Mouse (Mus musculus) megakaryocyte-erythroid progenitor cell, adult 5 weeks (primary cell): Measurements from ENCODE around the gene Olfr761. TPM values are rescaled to one million over a fixed set of nuclear protein-coding genes. Genes with fewer than 3 reads are reported as not detected.

Experiments
- polyA plus RNA-seq: library from polyadenylated mRNA; stranded (reverse); fragments of >175 nt; gene quantifications from 2 replicates; pipeline ENCODE4 v1.2.3, GENCODE M21; 2012

Olfr761 gene
- not detected in 2 replicates for polyA plus RNA-seq

DNA sequence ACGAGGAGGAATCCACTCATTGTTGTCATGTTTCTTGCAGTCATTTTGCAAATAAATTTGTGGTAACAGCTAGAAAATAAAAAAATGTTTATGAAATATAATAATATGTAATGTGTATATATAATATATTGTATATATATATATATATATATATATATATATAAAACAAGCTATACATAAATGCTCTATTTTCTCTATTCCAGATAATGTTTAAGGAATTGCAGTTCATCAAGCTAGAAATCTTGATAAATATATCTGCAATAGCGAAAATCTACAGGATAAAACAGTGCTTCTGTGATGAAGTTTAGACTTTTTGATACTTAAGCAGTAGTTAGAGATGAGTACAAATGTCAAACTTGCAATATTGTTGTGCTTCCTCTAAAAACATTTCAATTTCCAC, at the start of gene Olfr761:
Olfr761 (minus strand) TSS at position 101 of the 400 bp plus-strand sequence.

DNA sequence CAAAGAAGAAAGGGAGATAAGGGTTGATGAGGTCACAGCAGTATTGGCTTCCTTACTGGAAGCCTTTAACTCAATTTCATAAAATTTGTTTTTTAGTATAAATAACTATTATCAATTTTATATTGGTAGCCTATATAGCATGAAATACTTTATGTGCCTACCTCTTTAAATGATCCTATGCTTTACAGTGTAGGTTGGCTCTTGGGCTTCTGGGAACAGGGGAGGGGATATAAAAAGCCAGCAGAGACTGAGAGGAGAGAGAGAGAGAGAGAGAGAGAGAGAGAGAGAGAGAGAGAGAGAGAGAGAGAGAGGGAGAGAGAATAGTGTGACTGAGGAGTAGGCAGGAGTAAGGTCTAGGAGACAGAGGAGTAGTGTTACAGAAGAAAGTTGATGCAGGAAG, 32.6 kb downstream of the Olfr761 start, which contains the start of gene Olfr128:
Olfr128 (plus strand) TSS at position 301 of the 400 bp plus-strand sequence.

Other genes starting within 250 kb of the Olfr761 start
- gene Olfr120, start 231.3 kb downstream of the Olfr761 start, polyA plus RNA-seq, result not detected in 2 replicates
- gene Olfr121, start 204.2 kb downstream of the Olfr761 start, polyA plus RNA-seq, result not detected in 2 replicates
- gene Olfr122, start 184.5 kb downstream of the Olfr761 start, polyA plus RNA-seq, result not detected in 2 replicates
- gene Olfr123, start 159.6 kb downstream of the Olfr761 start, polyA plus RNA-seq, result not detected in 2 replicates
- not detected in 2 replicates for gene Olfr124, start 153.2 kb downstream of the Olfr761 start, polyA plus RNA-seq
- not detected in 2 replicates for gene Olfr125, start 120.1 kb downstream of the Olfr761 start, polyA plus RNA-seq
- gene Olfr126, start 105.6 kb downstream of the Olfr761 start, polyA plus RNA-seq, result 0.04 TPM in 1 of 2 replicates, not detected in the other
- gene Olfr127, start 52.6 kb downstream of the Olfr761 start, polyA plus RNA-seq, result 0.01 TPM in 1 of 2 replicates, not detected in the other
- not detected in 2 replicates for gene Olfr128, start 32.5 kb downstream of the Olfr761 start, polyA plus RNA-seq
- not detected in 2 replicates for gene Olfr129, start 107.0 kb upstream of the Olfr761 start, polyA plus RNA-seq
- gene Olfr130, start 110.8 kb upstream of the Olfr761 start, polyA plus RNA-seq, result not detected in 2 replicates
- gene Olfr131, start 135.6 kb upstream of the Olfr761 start, polyA plus RNA-seq, result not detected in 2 replicates
- not detected in 2 replicates for gene Olfr132, start 181.4 kb upstream of the Olfr761 start, polyA plus RNA-seq
- not detected in 2 replicates for gene Olfr133, start 192.2 kb upstream of the Olfr761 start, polyA plus RNA-seq
- not detected in 2 replicates for gene Olfr134, start 218.3 kb upstream of the Olfr761 start, polyA plus RNA-seq